8 mouse cellular contexts compared by ENCODE assay signal in the genomic region with DNA sequence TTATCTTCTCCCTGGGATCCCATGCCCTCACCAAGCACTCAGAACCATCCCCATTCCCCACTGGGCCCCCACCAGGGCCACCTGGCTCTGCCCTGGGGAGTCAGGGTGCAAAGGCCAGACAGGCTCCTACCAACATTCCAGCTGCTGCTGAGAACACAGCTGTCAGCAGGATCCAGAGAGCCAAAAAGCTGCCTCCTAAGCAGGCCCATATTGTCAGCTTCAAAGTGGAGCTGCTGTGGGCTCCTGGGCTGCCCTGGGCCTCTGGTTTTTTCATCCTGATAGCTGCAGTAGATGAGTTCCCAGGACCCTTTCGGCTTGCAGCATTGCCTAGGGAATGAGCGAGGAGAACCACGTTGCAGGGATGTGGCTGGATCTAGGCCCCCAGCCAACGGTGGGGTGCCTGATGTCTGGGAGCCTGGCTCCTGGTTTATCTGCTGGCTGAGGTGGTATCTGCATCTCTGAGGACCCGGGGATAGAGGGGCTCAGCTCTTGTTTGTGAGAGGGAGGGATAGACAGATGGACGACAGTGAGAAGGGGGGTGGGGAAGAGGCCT. TPM values are rescaled to one million over a fixed set of nuclear protein-coding genes. Genes with fewer than 3 reads are reported as not detected.
A peak's percentile ranks its signal among the peaks of the same experiment; 100 is the strongest.
DNase-seq lines count a peak whose midpoint lies in the region; ATAC-seq lines count a peak whose summit lies in the region.

No protein-coding gene starts in this region.

- H3K36me3 ChIP-seq in forebrain, embryonic 10.5 days (replicated peaks) = no peaks in the 10 kb centered on the region
- no peaks in the 10 kb centered on the region for H3K36me3 ChIP-seq in intestine, embryonic 16.5 days (ENCODE audit: control insufficient read depth, insufficient read depth, low read length)
- H3K36me3 ChIP-seq in macrophage (ENCODE audit: inconsistent target) = no peaks in the 10 kb centered on the region

- no peaks in the 10 kb centered on the region for H3K79me2 ChIP-seq in macrophage (ENCODE audit: inconsistent target)

- H3K4me1 ChIP-seq in forebrain, embryonic 10.5 days = peaks cover 60% of the 10 kb centered on the region
- H3K4me1 ChIP-seq in intestine, embryonic 16.5 days (ENCODE audit: control insufficient read depth, insufficient read depth, low read length) = peaks cover 66% of the 10 kb centered on the region

- peak overlapping the region; percentile 37 for H3K4me2 ChIP-seq in intestine, embryonic 16.5 days (ENCODE audit: low read depth, low read length)

- H3K4me3 ChIP-seq in forebrain, embryonic 10.5 days = no peak overlapping the region
- no peak overlapping the region for H3K4me3 ChIP-seq in intestine, embryonic 16.5 days (ENCODE audit: low read length)
- no peak overlapping the region for H3K4me3 ChIP-seq in macrophage (ENCODE audit: inconsistent target)

- peak overlapping the region; percentile 57 for H3K9ac ChIP-seq in intestine, embryonic 16.5 days (ENCODE audit: low read depth, low read length)

- H3K9me3 ChIP-seq in forebrain, embryonic 10.5 days = no peaks in the 10 kb centered on the region
- no peaks in the 10 kb centered on the region for H3K9me3 ChIP-seq in intestine, embryonic 16.5 days (ENCODE audit: control insufficient read depth, low read length)

- intact Hi-C loops in heart, postnatal 25 days (cut with DNase I) = no loop called here

- ATAC-seq in intestine, embryonic 16.5 days = peak; percentile 66
- no peak for ATAC-seq in frontal cortex, adult (ENCODE audit: low TSS enrichment)
- no peak for ATAC-seq in monocyte, adult 5-6 weeks (replicated peaks; ENCODE audit: insufficient number of reproducible peaks, low FRiP score, low TSS enrichment, poor library complexity, severe bottlenecking)

- H3K27me3 ChIP-seq in forebrain, embryonic 10.5 days (ENCODE audit: poor library complexity, severe bottlenecking) = peaks cover 62% of the 10 kb centered on the region
- H3K27me3 ChIP-seq in intestine, embryonic 16.5 days (replicated peaks; ENCODE audit: control insufficient read depth, insufficient read depth, low read length) = no peaks in the 10 kb centered on the region

- DNase-seq in heart, adult 18-20 months = peak; percentile 61 to 68
- no peak for DNase-seq in heart, postnatal 25 days (ENCODE audit: low spot score)
- no peak for DNase-seq in forebrain, embryonic 10.5 days (ENCODE audit: extremely low spot score, low spot score)
- no peak for DNase-seq in frontal cortex, postnatal 36 days (ENCODE audit: low spot score in 2 of 2)

- H3K27ac ChIP-seq in forebrain, embryonic 10.5 days = peak overlapping the region; percentile 68
- H3K27ac ChIP-seq in intestine, embryonic 16.5 days (ENCODE audit: low read length) = peak overlapping the region; percentile 91
- peak overlapping the region; percentile 72 for H3K27ac ChIP-seq in macrophage

- 25% methylated on average over 6 of the region's 6 CpGs for WGBS in forebrain, embryonic 10.5 days
- 17% methylated on average over 6 of the region's 6 CpGs for WGBS in intestine, embryonic 16.5 days
- 58% methylated on average over 6 of the region's 6 CpGs for WGBS in macrophage (ENCODE audit: missing documents)

RNA-seq across cellular contexts. Expression of gene Wasf2, which starts 36.7 kb away (rescaled TPM):
- total RNA-seq in heart, adult 18-20 months (2021) = 10 to 100 TPM; 77.8 to 88.8 TPM
- total RNA-seq in heart, postnatal 25 days (2021) = 100 to 1,000 TPM in 1 of 2 experiments, 10 to 100 TPM in 1; 77.7 to 110 TPM
- 47.4 and 49.1 TPM in 2 replicates for polyA plus RNA-seq in forebrain, embryonic 10.5 days (2016; fragmentation: Nextera tagmentation; extraction: Ambion mirVana)
- 76.9 and 81.9 TPM in 2 replicates for polyA plus RNA-seq in intestine, embryonic 16.5 days (2015; fragmentation: Nextera tagmentation; extraction: Ambion mirVana)
- total RNA-seq in macrophage (2018; cell fraction: chromatin; rRNA removed) = 100 to 1,000 TPM in 21 of 26 experiments, 10 to 100 TPM in 5; 72.9 to 153 (median 117) TPM
- total RNA-seq in macrophage (2018; cell fraction: cytosol; rRNA removed) = 100 to 1,000 TPM; 107 to 139 (median 117) TPM
- total RNA-seq in macrophage (2018; cell fraction: nucleus; rRNA removed) = 100 to 1,000 TPM in 13 of 26 experiments, 10 to 100 TPM in 13; 73.3 to 148 (median 98.6) TPM
- polyA plus RNA-seq in macrophage (2018) = 68.1 to 117 TPM (median 91.5 TPM) in 3 replicates
- 66.9 to 107 TPM (median 85.9 TPM) in 3 replicates for total RNA-seq in monocyte, adult 5-6 weeks (2017)

Comparison
In these comparisons a context has a peak if more than half of its experiments do, and no peak if none do; other contexts are left out.
1. DNase-seq: peak in heart, adult 18-20 months (2 of 2); none in heart, postnatal 25 days (single experiment), forebrain, embryonic 10.5 days (single experiment) and frontal cortex, postnatal 36 days (0 of 2).
2. Peak in every context shown above with its lines, with median percentiles within 50 percentile points of each other: H3K27ac ChIP-seq.